Mouse (Mus musculus) heart, postnatal 0 days (tissue): Measurements from ENCODE around the gene Rpia.
A peak's percentile ranks its signal among the peaks of the same experiment; 100 is the strongest.

Experiments used
- CTCF ChIP-seq: IDR thresholded peaks from 2 replicates; pipeline ENCODE4 v1.5.1; 2016; ENCODE audit warnings: antibody characterized with exemption, control low read depth, low read depth
- EP300 ChIP-seq: IDR thresholded peaks from 2 replicates; pipeline ENCODE4 v1.6.1; 2016; ENCODE audit warnings: antibody characterized with exemption, low read depth

DNA sequence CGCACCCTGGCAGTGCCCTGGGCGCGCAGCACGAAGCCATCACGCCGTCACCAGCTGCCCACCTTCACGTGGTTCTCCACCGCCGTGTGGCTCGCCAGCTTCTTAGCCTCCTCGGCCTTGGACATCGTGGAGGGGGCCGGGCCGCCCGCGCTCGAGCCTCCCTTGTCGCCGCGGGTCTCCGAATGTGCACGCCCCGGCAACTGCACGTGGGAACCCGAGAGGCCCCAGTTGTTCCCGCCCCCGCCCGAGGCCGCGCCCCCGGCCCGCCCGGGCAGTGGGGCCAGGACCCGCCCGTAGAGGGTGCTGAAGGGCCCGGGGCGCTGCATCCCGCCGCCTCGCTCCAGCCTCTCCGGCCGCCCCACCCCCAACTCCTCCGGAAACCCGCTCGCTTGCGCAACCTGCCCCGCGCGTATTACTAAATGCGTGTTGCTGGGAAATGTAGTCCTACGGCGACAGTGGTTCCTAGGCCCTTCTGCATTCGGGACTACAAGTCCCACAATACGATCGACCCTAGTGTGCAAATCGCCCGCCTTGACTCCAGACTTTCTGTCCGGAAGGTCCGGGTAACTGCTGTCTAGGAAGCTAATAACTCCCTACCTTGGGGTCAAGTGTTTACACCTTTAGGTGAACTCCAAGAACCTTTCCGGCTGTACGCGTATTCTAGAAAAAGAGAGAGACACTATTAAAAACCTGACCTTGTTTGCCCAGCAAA is at the start of gene Rpia:
- TF ChIP-seq EP300 (peak; percentile 87), CTCF (peak; percentile 33; the same call in 1 of the 2 replicates)
